Mouse (Mus musculus) limb, embryonic 13.5 days (tissue): ENCODE results near the gene 4933402J07Rik. TPM values are rescaled to one million over a fixed set of nuclear protein-coding genes. Genes with fewer than 3 reads are reported as not detected.

ENCODE experiments used
- ATAC-seq: fragments of 200-750 bp; cut with Nextera tagmentation; 2 replicates; pipeline ENCODE4 v1.8.0; 2017; ENCODE audit warnings: low read depth, moderate number of reproducible peaks, moderate TSS enrichment; ENCODE audit not compliant: low FRiP score
- H3K27ac ChIP-seq: fragments of 300-500 bp; sonication (generic); 2 replicates; pipeline ENCODE4 v1.5.1; 2015; ENCODE audit warnings: inconsistent platforms, mild to moderate bottlenecking, moderate library complexity
- H3K27me3 ChIP-seq: fragments of 300-500 bp; sonication (generic); 2 replicates; pipeline ENCODE4 v1.6.1; 2015; ENCODE audit warnings: mild to moderate bottlenecking, inconsistent platforms
- H3K36me3 ChIP-seq: fragments of 300-500 bp; sonication (generic); 2 replicates; pipeline ENCODE4 v1.6.1; 2015; ENCODE audit warnings: inconsistent platforms, mild to moderate bottlenecking, moderate library complexity
- H3K4me1 ChIP-seq: fragments of 300-500 bp; sonication (generic); 2 replicates; pipeline ENCODE4 v1.6.1; 2015; ENCODE audit warnings: inconsistent platforms
- H3K4me2 ChIP-seq: fragments of 300-500 bp; sonication (generic); replicated peaks from 2 replicates; pipeline ENCODE4 v1.6.1; 2015; ENCODE audit warnings: inconsistent platforms, mild to moderate bottlenecking, moderate library complexity
- H3K4me3 ChIP-seq: fragments of 300-500 bp; sonication (generic); 2 replicates; pipeline ENCODE4 v1.5.1; 2015; ENCODE audit warnings: moderate library complexity, mild to moderate bottlenecking, inconsistent platforms
- H3K9ac ChIP-seq: fragments of 300-500 bp; sonication (generic); 2 replicates; pipeline ENCODE4 v1.6.1; 2015; ENCODE audit warnings: mild to moderate bottlenecking, inconsistent platforms
- H3K9me3 ChIP-seq: fragments of 300-500 bp; sonication (generic); 2 replicates; pipeline ENCODE4 v1.6.1; 2016; ENCODE audit warnings: inconsistent platforms
- WGBS: fragments of 180-500 bp; shearing (Covaris S2); methylation state at CpG from one replicate; pipeline ENCODE4 v1.1.7; 2015; 5-methylcytosine and 5-hydroxymethylcytosine counted together
- polyA plus RNA-seq: library from polyadenylated mRNA; unstranded; fragments of >200 nt; fragmentation: Nextera tagmentation; extraction: Ambion mirVana; gene quantifications from 2 replicates; pipeline ENCODE4 v1.2.1, GENCODE M21; 2015

4933402J07Rik gene
- polyA plus RNA-seq = not detected in 2 replicates

DNA sequence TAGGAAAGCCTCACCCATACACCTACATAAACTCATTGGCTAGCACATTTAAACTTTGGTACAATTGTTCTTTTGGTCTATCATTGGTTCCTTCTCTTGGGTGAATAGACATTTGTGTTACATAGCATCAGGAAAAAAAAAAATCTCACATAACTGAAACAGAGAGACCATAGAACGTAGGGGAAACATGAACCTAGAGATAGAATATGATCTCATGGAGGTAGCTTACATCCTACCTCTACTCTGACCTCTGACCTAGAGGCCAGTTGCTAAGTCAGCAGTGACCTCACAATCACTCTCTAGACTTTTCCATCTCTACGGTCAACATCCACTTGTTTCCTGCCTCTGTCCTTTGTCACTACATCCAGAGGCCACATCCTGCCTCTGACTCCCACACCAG lies at the start of gene 4933402J07Rik:
4933402J07Rik (plus strand) TSS at position 301 of the 400 bp plus-strand sequence.
- 83% methylated on average over 2 of the region's 2 CpGs for WGBS
- no peaks in the 10 kb centered on the region for H3K27me3 ChIP-seq
- no peaks in the 10 kb centered on the region for H3K4me1 ChIP-seq
- no peak within 1 kb of the TSS for H3K27ac ChIP-seq
- no peak within 1 kb of the TSS for H3K4me3 ChIP-seq
- H3K9ac ChIP-seq = no peak within 1 kb of the TSS
- no peak within 1 kb of the TSS for H3K4me2 ChIP-seq
- no peaks in the 10 kb centered on the region for H3K9me3 ChIP-seq
- no peaks in the 10 kb centered on the region for H3K36me3 ChIP-seq
- no peak for ATAC-seq

DNA sequence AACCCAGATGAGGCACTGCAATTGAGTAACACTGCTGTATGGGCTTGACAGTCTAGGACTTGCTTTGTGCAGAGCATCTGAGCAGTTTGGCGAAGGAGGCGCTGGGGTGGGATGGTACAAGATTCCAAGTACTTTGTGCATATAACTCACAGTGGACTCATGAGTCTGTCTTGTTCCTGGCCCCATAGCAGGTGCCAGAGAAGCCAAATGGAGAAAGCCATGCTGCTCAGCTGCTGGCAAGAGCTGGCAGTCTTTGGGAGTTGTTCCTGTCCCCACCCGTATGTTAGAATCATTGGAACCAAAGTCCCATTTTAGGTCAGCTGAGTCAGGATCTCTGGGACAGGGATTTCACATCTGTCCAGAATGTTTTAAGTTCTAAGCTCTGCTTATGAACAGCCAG lies 46.5 kb upstream of the 4933402J07Rik start:
- Histone ChIP-seq H3K9ac (no peak overlapping the region), H3K27me3 (no peaks in the 10 kb centered on the region), H3K4me2 (no peak overlapping the region), H3K9me3 (0 out of 2 replicates have a peak, but pooled peaks cover 4% of the 10 kb centered on the region), H3K4me3 (no peak overlapping the region), H3K27ac (no peak overlapping the region), H3K36me3 (no peaks in the 10 kb centered on the region), H3K4me1 (no peaks in the 10 kb centered on the region)
- 95% methylated on average over 3 of the region's 3 CpGs for WGBS
- no peak for ATAC-seq

DNA sequence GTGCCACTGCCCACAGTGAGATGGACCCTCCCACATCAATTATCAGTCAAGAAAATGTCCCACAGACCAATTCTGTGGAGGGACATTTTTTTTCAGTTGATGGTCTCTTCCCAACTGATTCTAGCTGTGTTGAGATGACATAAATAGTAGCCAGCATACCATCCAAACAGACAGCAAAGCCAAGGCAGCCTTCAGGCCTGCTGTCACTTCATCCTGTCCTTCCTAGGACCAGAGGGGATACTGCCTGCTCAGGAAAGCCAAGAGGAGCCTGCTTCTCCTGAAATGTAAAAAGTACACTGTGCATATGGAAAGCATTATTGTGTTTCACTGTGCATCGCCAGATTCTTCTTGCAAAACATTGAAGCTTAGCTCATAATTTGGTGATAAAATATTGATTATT lies 38.6 kb upstream of the 4933402J07Rik start:
- no peak overlapping the region for H3K9ac ChIP-seq
- no peak for ATAC-seq

DNA sequence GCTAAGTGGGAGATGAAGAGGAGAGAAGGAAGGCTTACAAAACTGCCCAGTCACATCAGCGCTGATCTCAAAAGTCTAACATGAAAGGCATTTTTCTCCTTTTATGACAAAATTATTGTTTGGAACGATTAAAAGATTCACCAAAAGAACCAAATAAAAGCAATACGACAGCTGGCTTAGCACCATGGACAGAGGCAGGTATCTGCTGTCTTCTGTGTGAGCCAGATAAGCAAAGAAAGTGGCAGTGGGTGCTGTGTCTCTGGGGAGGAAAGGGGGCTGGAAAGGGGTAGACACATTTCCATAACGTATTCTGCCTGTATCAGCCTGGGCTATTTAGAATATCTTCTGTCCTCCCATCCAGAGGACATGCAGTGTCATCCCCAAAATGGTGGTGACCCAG lies 32.5 kb upstream of the 4933402J07Rik start:
- no peaks in the 10 kb centered on the region for H3K36me3 ChIP-seq
- H3K9ac ChIP-seq = no peak overlapping the region
- H3K4me3 ChIP-seq = no peak overlapping the region
- no peak overlapping the region for H3K27ac ChIP-seq
- 0 out of 2 replicates have a peak, but pooled peaks cover 3% of the 10 kb centered on the region for H3K4me1 ChIP-seq
- 49% methylated on average over 4 of the region's 4 CpGs for WGBS
- no peaks in the 10 kb centered on the region for H3K9me3 ChIP-seq
- H3K27me3 ChIP-seq = peaks cover 7% of the 10 kb centered on the region
- no peak overlapping the region for H3K4me2 ChIP-seq
- ATAC-seq = no peak

More for the DNA sequence above, 38.6 kb upstream of the 4933402J07Rik start:
- no peaks in the 10 kb centered on the region for H3K36me3 ChIP-seq
- 51% methylated on average over 1 of the region's 1 CpGs for WGBS
- H3K4me1 ChIP-seq = no peaks in the 10 kb centered on the region
- H3K27ac ChIP-seq = no peak overlapping the region
- no peak overlapping the region for H3K4me3 ChIP-seq
- H3K27me3 ChIP-seq = no peaks in the 10 kb centered on the region
- no peaks in the 10 kb centered on the region for H3K9me3 ChIP-seq
- no peak overlapping the region for H3K4me2 ChIP-seq

GRCm38 (mm10) chr8:87533476-87533875 lies 30.2 kb upstream of the 4933402J07Rik start:
- Histone ChIP-seq H3K36me3 (no peaks in the 10 kb centered on the region), H3K4me3 (no peak overlapping the region), H3K27ac (no peak overlapping the region), H3K27me3 (peaks cover 10% of the 10 kb centered on the region), H3K4me2 (no peak overlapping the region), H3K9ac (no peak overlapping the region), H3K9me3 (no peaks in the 10 kb centered on the region), H3K4me1 (0 out of 2 replicates have a peak, but pooled peaks cover 7% of the 10 kb centered on the region)
- ATAC-seq = no peak
- WGBS = 76% methylated on average over 4 of the region's 4 CpGs

- Histone ChIP-seq H3K9ac (no peak overlapping the region), H3K36me3 (no peaks in the 10 kb centered on the region), H3K4me3 (no peak overlapping the region), H3K4me2 (no peak overlapping the region), H3K27ac (no peak overlapping the region), H3K4me1 (0 out of 2 replicates have a peak, but pooled peaks cover 7% of the 10 kb centered on the region), H3K9me3 (no peaks in the 10 kb centered on the region), H3K27me3 (peaks cover 16% of the 10 kb centered on the region)
- 54% methylated on average over 2 of the region's 2 CpGs for whole genome bisulfite sequencing
- no peak for ATAC-seq
Measured at GRCm38 (mm10) chr8:87534846-87535245, 28.8 kb upstream of the 4933402J07Rik start.

DNA sequence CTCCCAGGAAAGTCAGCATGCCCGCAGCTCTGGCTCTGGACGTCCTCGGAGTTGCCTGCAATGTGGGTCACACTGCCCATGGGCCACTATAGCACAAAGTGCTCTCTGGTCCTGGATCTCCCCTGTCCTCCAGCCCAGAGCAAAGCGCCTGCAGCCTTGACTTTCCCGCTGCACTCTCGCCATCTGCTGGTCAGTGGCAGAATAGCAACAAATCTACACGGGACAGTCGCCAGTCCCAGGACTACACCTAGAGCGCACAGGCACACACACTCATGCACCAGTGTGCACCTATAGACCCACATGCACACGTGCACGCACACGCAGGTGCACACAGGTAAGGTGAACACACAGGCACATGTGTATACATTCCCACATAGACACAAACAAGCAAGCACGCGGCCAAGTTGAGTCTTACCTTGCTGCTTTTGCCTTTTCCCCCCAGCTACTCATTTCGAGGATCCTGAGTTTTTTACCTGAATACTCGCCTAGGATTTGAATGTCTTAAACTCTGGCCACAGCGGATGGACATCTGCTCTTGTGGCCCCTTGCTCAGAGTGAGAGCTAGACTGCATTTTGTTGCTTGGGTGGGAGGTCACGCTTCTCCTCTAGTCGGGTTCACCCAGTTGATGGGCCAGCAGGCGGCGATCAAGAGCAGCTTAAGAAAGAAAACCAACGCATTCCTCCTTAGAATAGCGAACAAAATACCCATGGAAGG lies 26.9 kb upstream of the 4933402J07Rik start:
- Histone ChIP-seq H3K9me3 (no peaks in the 10 kb centered on the region), H3K4me1 (0 out of 2 replicates have a peak, but pooled peaks cover 7% of the 10 kb centered on the region), H3K36me3 (no peaks in the 10 kb centered on the region), H3K4me2 (peak overlapping the region; percentile 51), H3K4me3 (0 out of 2 replicates have a peak overlapping the region, but pooled peaks have one; percentile 14), H3K9ac (no peak overlapping the region), H3K27ac (no peak overlapping the region), H3K27me3 (peaks cover 25% of the 10 kb centered on the region)
- 7% methylated on average over 23 of the region's 23 CpGs for WGBS
- peak; percentile 75 for ATAC-seq

DNA sequence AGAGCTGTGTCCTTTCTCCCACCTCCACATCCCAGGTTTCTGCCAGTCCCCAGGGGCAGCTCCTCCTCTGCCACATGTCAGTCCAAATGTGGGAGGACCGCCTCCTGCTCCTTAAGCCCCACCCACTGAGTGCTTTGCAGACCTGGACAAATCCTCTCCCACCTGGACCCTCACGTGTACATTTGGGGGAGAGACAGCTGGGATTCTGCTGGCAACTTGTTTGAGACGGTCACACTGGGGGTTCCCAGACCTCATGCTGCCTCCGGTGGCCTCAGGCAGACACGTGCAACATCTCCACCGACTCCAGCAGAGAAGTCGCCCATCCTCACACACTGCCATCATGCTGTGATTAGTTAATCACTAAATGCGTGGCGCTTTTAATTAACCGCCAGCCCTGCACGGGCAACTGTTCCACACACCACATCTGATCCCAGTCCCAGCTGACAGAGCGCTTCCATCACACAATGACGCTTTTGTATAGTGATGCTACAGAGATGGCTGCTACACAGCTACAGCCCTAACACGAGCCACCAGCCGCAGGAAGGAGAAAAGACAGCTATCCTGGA lies 23.7 kb upstream of the 4933402J07Rik start:
- Histone ChIP-seq H3K36me3 (no peaks in the 10 kb centered on the region), H3K4me3 (no peak overlapping the region), H3K9me3 (no peaks in the 10 kb centered on the region), H3K4me2 (no peak overlapping the region), H3K4me1 (0 out of 2 replicates have a peak, but pooled peaks cover 4% of the 10 kb centered on the region), H3K27me3 (peaks cover 25% of the 10 kb centered on the region), H3K9ac (no peak overlapping the region), H3K27ac (no peak overlapping the region)
- ATAC-seq = no peak
- 28% methylated on average over 15 of the region's 15 CpGs for WGBS

GRCm38 (mm10) chr8:87549881-87550280 lies 13.8 kb upstream of the 4933402J07Rik start:
- Histone ChIP-seq H3K4me2 (no peak overlapping the region), H3K9ac (no peak overlapping the region), H3K4me3 (no peak overlapping the region), H3K4me1 (no peaks in the 10 kb centered on the region), H3K27me3 (no peaks in the 10 kb centered on the region), H3K9me3 (no peaks in the 10 kb centered on the region), H3K36me3 (no peaks in the 10 kb centered on the region), H3K27ac (no peak overlapping the region)
- 68% methylated on average over 4 of the region's 4 CpGs for WGBS
- ATAC-seq = no peak

GRCm38 (mm10) chr8:87552801-87553200 lies 10.9 kb upstream of the 4933402J07Rik start:
- Histone ChIP-seq H3K4me3 (no peak overlapping the region), H3K27ac (no peak overlapping the region), H3K9me3 (no peaks in the 10 kb centered on the region), H3K4me1 (no peaks in the 10 kb centered on the region), H3K4me2 (no peak overlapping the region), H3K36me3 (no peaks in the 10 kb centered on the region), H3K27me3 (no peaks in the 10 kb centered on the region), H3K9ac (no peak overlapping the region)
- 54% methylated on average over 1 of the region's 1 CpGs for WGBS
- ATAC-seq = no peak

GRCm38 (mm10) chr8:87560801-87561200 lies 2.9 kb upstream of the 4933402J07Rik start:
- Histone ChIP-seq H3K4me2 (no peak overlapping the region), H3K4me1 (no peaks in the 10 kb centered on the region), H3K9ac (no peak overlapping the region), H3K27me3 (no peaks in the 10 kb centered on the region), H3K4me3 (no peak overlapping the region), H3K36me3 (no peaks in the 10 kb centered on the region), H3K27ac (no peak overlapping the region), H3K9me3 (no peaks in the 10 kb centered on the region)
- 59% methylated on average over 2 of the region's 2 CpGs for WGBS
- ATAC-seq = no peak

DNA sequence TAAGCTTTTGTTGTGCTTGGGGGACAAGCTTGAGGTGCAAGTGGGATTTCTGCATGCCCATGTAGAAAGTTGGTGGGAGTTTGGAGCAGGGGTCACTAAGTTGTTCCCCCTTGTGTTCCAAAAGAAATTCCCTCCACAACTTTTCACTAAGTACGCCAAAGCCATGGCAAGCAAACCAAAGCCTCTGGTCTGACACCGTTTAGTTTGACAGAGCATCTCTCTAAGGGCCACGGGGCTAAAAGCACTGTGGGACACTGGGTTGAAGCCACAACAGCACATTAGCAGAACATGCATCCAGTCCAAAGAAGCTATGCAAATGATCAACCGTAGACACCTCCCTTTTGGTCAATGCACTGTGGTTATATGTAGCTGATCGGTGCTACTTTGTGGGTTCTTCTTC lies 5.5 kb downstream of the 4933402J07Rik start:
- Histone ChIP-seq H3K27ac (no peak overlapping the region), H3K9me3 (no peaks in the 10 kb centered on the region), H3K27me3 (0 out of 2 replicates have a peak, but pooled peaks cover 4% of the 10 kb centered on the region), H3K36me3 (no peaks in the 10 kb centered on the region), H3K4me2 (no peak overlapping the region), H3K9ac (no peak overlapping the region), H3K4me3 (no peak overlapping the region), H3K4me1 (peaks cover 16% of the 10 kb centered on the region)
- WGBS = 85% methylated on average over 5 of the region's 5 CpGs
- ATAC-seq = no peak
